Mouse (Mus musculus) kidney, adult 9 months (tissue): Measurements from ENCODE around the gene Gse1.
A peak's percentile ranks its signal among the peaks of the same experiment; 100 is the strongest.
"Not testable (repeated sequence)": the region's sequence is repeated elsewhere in the genome, so short reads cannot be mapped to it uniquely, and the experiment has no call there.

Experiments used
- DNase-seq: peaks from one replicate; pipeline ENCODE4 v3.0.0; 2022

Gene Gse1

GRCm38 (mm10) chr8:120351332-120352071 lies 123.2 kb downstream of the Gse1 start:
- peak; percentile 66 for DNase-seq

GRCm38 (mm10) chr8:120352096-120352495 lies 123.8 kb downstream of the Gse1 start:
- no peak for DNase-seq

- DNase-seq: no peak
Observed at GRCm38 (mm10) chr8:120356067-120356466, 127.8 kb downstream of the Gse1 start.

GRCm38 (mm10) chr8:120357504-120357903 lies 129.2 kb downstream of the Gse1 start:
- no peak for DNase-seq

- DNase-seq: peak; percentile 57
Observed at GRCm38 (mm10) chr8:120361301-120361700, 133.0 kb downstream of the Gse1 start.

GRCm38 (mm10) chr8:120363552-120364071 lies 135.4 kb downstream of the Gse1 start:
- peak; percentile 90 for DNase-seq

- peak; percentile 56 for DNase-seq
Observed at GRCm38 (mm10) chr8:120364093-120364725, 136.0 kb downstream of the Gse1 start.

GRCm38 (mm10) chr8:120366840-120367239 lies 138.6 kb downstream of the Gse1 start:
- DNase-seq: peak; percentile 46

GRCm38 (mm10) chr8:120368191-120368590 lies 139.9 kb downstream of the Gse1 start:
- DNase-seq: not testable (repeated sequence)

GRCm38 (mm10) chr8:120368814-120369649 lies 140.8 kb downstream of the Gse1 start:
- DNase-seq: peak; percentile 97

- DNase-seq: peak; percentile 85
Observed at GRCm38 (mm10) chr8:120369956-120370355, 141.7 kb downstream of the Gse1 start.

- DNase-seq: no peak
Observed at GRCm38 (mm10) chr8:120370461-120370860, 142.2 kb downstream of the Gse1 start.

GRCm38 (mm10) chr8:120371146-120371545 lies 142.9 kb downstream of the Gse1 start:
- no peak for DNase-seq

- no peak for DNase-seq
Observed at GRCm38 (mm10) chr8:120371725-120372457, 143.6 kb downstream of the Gse1 start.

- DNase-seq: no peak
Observed at GRCm38 (mm10) chr8:120372684-120373083, 144.4 kb downstream of the Gse1 start.

GRCm38 (mm10) chr8:120373621-120374020 lies 145.4 kb downstream of the Gse1 start:
- DNase-seq: no peak

- no peak for DNase-seq
Observed at GRCm38 (mm10) chr8:120374070-120374469, 145.8 kb downstream of the Gse1 start.

- DNase-seq: no peak
Observed at GRCm38 (mm10) chr8:120374514-120374913, 146.3 kb downstream of the Gse1 start.

- no peak for DNase-seq
Observed at GRCm38 (mm10) chr8:120375170-120375569, 146.9 kb downstream of the Gse1 start.

- DNase-seq: no peak
Observed at GRCm38 (mm10) chr8:120376215-120376614, 148.0 kb downstream of the Gse1 start.

GRCm38 (mm10) chr8:120376847-120377802 lies 148.9 kb downstream of the Gse1 start:
- DNase-seq: no peak
